Mouse (Mus musculus): ENCODE data around the gene Stxbp2. TPM values are rescaled to one million over a fixed set of nuclear protein-coding genes. Genes with fewer than 3 reads are reported as not detected.

Gene Stxbp2
- total and polyA plus RNA-seq, 3 experiments = 81.1 to 186 (median 117) TPM

DNA sequence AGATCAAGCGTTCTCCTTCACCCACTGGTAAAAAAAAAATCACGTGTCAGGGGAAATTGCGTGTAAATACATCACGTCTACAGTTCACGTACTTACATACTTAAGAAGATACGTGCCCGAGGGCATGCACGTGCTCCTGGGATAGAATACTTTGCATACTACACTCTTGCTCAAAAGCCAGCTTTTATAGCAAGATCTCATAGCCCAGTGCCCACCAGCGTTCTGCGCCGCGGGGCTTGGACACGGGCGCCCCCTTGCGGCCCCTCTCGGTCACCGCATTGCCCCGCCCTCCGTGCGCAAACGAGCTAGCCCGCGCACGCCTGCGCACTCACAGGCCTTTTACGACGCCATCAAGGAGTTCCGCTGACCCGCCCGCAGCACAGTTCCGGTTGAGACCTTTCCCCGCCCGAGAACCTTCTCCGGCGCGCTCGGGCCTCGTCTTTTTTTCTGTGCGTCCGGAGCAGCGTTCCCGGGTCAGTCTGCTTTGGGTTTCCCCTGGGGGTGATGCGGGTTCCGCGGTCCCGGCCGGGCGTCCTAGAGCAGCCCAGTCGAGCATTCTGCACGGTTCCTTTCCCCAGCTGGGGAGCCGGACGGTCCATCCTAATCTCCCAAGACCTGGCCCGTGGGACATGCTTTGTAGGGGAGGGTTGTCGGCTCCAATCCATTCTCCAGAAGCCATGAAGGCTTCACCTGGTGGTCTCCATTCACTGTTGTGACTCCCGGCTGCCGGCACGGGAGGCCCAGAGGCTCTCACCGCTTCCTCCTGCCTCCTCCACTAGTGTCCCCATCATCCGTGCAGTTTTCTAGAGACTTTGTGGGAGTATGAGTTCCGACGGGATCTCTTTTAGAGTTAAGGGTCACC, 45.6 kb downstream of the Stxbp2 start, which contains the start of gene Trappc5:
Gene Trappc5 (plus strand): TSS at position 169 of the 862 bp plus-strand sequence.
- Histone ChIP-seq H3K27me3 (ENCODE audit: control insufficient read depth in 1 of 2, insufficient read depth in 2 of 2, low read length in 2 of 2) (no peaks in the 10 kb centered on the region), H3K79me2 (ENCODE audit: control insufficient read depth, insufficient read depth, low read length, poor library complexity) (peaks cover 32% of the 10 kb centered on the region), H3K27ac (ENCODE audit: control insufficient read depth, low read depth, low read length) (peak within 1 kb of the TSS; percentile 87), H3K36me3 (ENCODE audit: control insufficient read depth in 1 of 2, insufficient read depth in 2 of 2, low read length in 2 of 2) (peaks cover 0 to 15% of the 10 kb centered on the region in 2 experiments; a peak in 2 of 4 replicates), H3K4me1 (ENCODE audit: control insufficient read depth in 1 of 2, insufficient read depth in 2 of 2, low read length in 2 of 2) (peaks cover 0 to 12% of the 10 kb centered on the region in 2 experiments; a peak in 2 of 4 replicates), H3K4me3 (ENCODE audit: control insufficient read depth in 1 of 2, insufficient read depth in 1 of 2, low read depth in 2 of 2, low read length in 2 of 2) (peak within 1 kb of the TSS; percentile 83 to 96), H3K9ac (ENCODE audit: control insufficient read depth, low read depth, low read length, poor library complexity, severe bottlenecking) (peak within 1 kb of the TSS; percentile 98), H3K9me3 (replicated peaks; ENCODE audit: insufficient read depth, low read length) (no peaks in the 10 kb centered on the region)
- peak; percentile 95 for DNase-seq (ENCODE audit: low read depth, low spot score)
- peak; percentile 77 for TF ChIP-seq MAZ (IDR thresholded peaks at IDR 0.05; ENCODE audit: low read depth, low read length)
- TF ChIP-seq UBTF (IDR thresholded peaks at IDR 0.05; ENCODE audit: borderline replicate concordance, insufficient read depth, low read depth, low read length) = no peak
- no peak for TF ChIP-seq MAFK (IDR thresholded peaks at IDR 0.05; ENCODE audit: borderline replicate concordance, low read depth, low read length)
- TF ChIP-seq USF1 (IDR thresholded peaks at IDR 0.05; ENCODE audit: low read depth, low read length) = peak; percentile 57; the same call in 1 of the 2 replicates
- no peak for TF ChIP-seq USF2 (IDR thresholded peaks at IDR 0.05; ENCODE audit: borderline replicate concordance in 1 of 2, insufficient read depth in 1 of 2, low read depth in 1 of 2, low read length in 2 of 2)
- no peak for TF ChIP-seq MEF2A (IDR thresholded peaks at IDR 0.05; ENCODE audit: extremely low read depth, insufficient replicate concordance, low read depth, low read length, poor library complexity, severe bottlenecking)
- peak; percentile 87 for TF ChIP-seq ELF1 (IDR thresholded peaks at IDR 0.05; ENCODE audit: low read depth, low read length)
- peak; percentile 90 for TF ChIP-seq RAD21 (IDR thresholded peaks at IDR 0.05; ENCODE audit: low read depth, low read length)
- TF ChIP-seq GABPA (IDR thresholded peaks at IDR 0.05; ENCODE audit: low read depth, low read length) = no peak
- TF ChIP-seq SIN3A (IDR thresholded peaks at IDR 0.05; ENCODE audit: low read length) = no peak; the same call in 1 of the 2 replicates
- peak; percentile 90 for TF ChIP-seq HCFC1 (IDR thresholded peaks at IDR 0.05; ENCODE audit: low read depth, low read length)
- TF ChIP-seq E2F4 (IDR thresholded peaks at IDR 0.05; ENCODE audit: borderline replicate concordance, low read depth, low read length) = no peak
- TF ChIP-seq TCF12 (IDR thresholded peaks at IDR 0.05; ENCODE audit: low read depth, low read length) = peak; percentile 62
- peak; percentile 80 for TF ChIP-seq SMC3 (IDR thresholded peaks at IDR 0.05; ENCODE audit: low read depth, low read length)
- TF ChIP-seq POLR2A (IDR thresholded peaks at IDR 0.05; ENCODE audit: control insufficient read depth in 1 of 2, insufficient read depth in 1 of 2, low read depth in 1 of 2, low read length in 2 of 2, poor library complexity in 1 of 2) = peak; percentile 53 to 87; a peak in 3 of 4 replicates
- TF ChIP-seq MXI1 (IDR thresholded peaks at IDR 0.05; ENCODE audit: low read depth, low read length) = peak; percentile 91
- TF ChIP-seq POLR2AphosphoS5 (IDR thresholded peaks at IDR 0.05; ENCODE audit: borderline replicate concordance, low read depth, low read length) = no peak
- no peak for TF ChIP-seq JUND (IDR thresholded peaks at IDR 0.05; ENCODE audit: low read depth, low read length)
- peak; percentile 59 for TF ChIP-seq ZC3H11A (IDR thresholded peaks at IDR 0.05; ENCODE audit: low read depth, low read length)
- TF ChIP-seq ZMIZ1 (IDR thresholded peaks at IDR 0.05; ENCODE audit: low read depth, low read length) = peak; percentile 66; the same call in 1 of the 2 replicates
- TF ChIP-seq MAX (IDR thresholded peaks at IDR 0.05; ENCODE audit: low read length) = peak; percentile 94
- TF ChIP-seq ZKSCAN1 (IDR thresholded peaks at IDR 0.05; ENCODE audit: low read depth, low read length) = no peak
- peak; percentile 80 to 98 (median 95) for TF ChIP-seq CTCF (IDR thresholded peaks at IDR 0.05 in 2 of 3, conservative IDR thresholded peaks at IDR 0.05 in 1 of 3; ENCODE audit: control insufficient read depth in 1 of 3, insufficient read depth in 1 of 3, low read depth in 2 of 3, low read length in 3 of 3, poor library complexity in 1 of 3, severe bottlenecking in 1 of 3)
- peak; percentile 29; the same call in 1 of the 2 replicates for TF ChIP-seq ZNF384 (IDR thresholded peaks at IDR 0.05; ENCODE audit: low read depth, low read length)
- TF ChIP-seq RCOR1 (IDR thresholded peaks at IDR 0.05; ENCODE audit: low read depth, low read length) = no peak
- TF ChIP-seq TAL1 (IDR thresholded peaks at IDR 0.05; ENCODE audit: low read length) = no peak
- TF ChIP-seq BHLHE40 (IDR thresholded peaks at IDR 0.05; ENCODE audit: borderline replicate concordance, low read depth, low read length) = peak; percentile 94
- TF ChIP-seq EP300 (IDR thresholded peaks at IDR 0.05; ENCODE audit: low read depth in 1 of 2, low read length in 2 of 2) = 0 out of 4 replicates have a peak, but pooled peaks of 1 of the 2 experiments have one; percentile 6
- no peak for TF ChIP-seq CHD1 (IDR thresholded peaks at IDR 0.05; ENCODE audit: low read depth, low read length)
- TF ChIP-seq NRF1 (IDR thresholded peaks at IDR 0.05; ENCODE audit: insufficient read depth, low read depth, low read length, poor library complexity, severe bottlenecking) = peak; percentile 93
- TF ChIP-seq ETS1 (IDR thresholded peaks at IDR 0.05; ENCODE audit: low read depth, low read length) = no peak; the same call in 1 of the 2 replicates
- peak; percentile 68 for TF ChIP-seq TBP (IDR thresholded peaks at IDR 0.05; ENCODE audit: low read depth, low read length)
- no peak for TF ChIP-seq GATA1 (IDR thresholded peaks at IDR 0.05; ENCODE audit: low read depth, low read length)
- TF ChIP-seq MYC (IDR thresholded peaks at IDR 0.05; ENCODE audit: low read depth, low read length) = peak; percentile 94
